Comparison of ENCODE assay signal across 15 mouse cellular contexts in genomic region chr2:32415801-32416200, GRCm38 (mm10). TPM values are rescaled to one million over a fixed set of nuclear protein-coding genes. Genes with fewer than 3 reads are reported as not detected.
DNase-seq lines count a peak whose midpoint lies in the region.
"Had no signal": no experiment of that assay in that cellular context is flagged by ENCODE, and none has a peak within 500 bp of the region (broad histone marks: within the 10 kb centered on the region; RNA-seq: fewer than 3 reads in every experiment).

No protein-coding gene starts in this region.

- peak; percentile 73 for DNase-seq in gastrocnemius, postnatal 25 days
- no peak for DNase-seq in gastrocnemius, postnatal 14 days
- DNase-seq in kidney, adult 9 months = peak; percentile 56
- DNase-seq in kidney, postnatal 10 days = no peak
- DNase-seq in skeletal muscle tissue, adult 2 months (ENCODE audit: low read depth, low spot score) = peak; percentile 90
- no peak for DNase-seq in heart, postnatal 14 days
- DNase-seq: adrenal gland, adult 2 months; adrenal gland, postnatal 14 days; cerebellum, adult 11 months; cerebellum, adult 2 months; cerebellum, adult 9-11 months; cerebellum, postnatal 25 days; forebrain, postnatal 0 days; heart, postnatal 36 days had no signal

- intact Hi-C loops in gastrocnemius, postnatal 14 days (cut with DNase I; ENCODE audit: low total_unique reads) = no loop called here
- intact Hi-C loops in heart, postnatal 14 days (cut with DNase I) = no loop called here

RNA-seq across cellular contexts. Expression of gene Ptges2, which starts 20.1 kb away (rescaled TPM):
- total RNA-seq in gastrocnemius, postnatal 25 days (2021) = 10 to 100 TPM; 42.2 to 49.3 TPM
- total RNA-seq in gastrocnemius, postnatal 14 days (2021) = 10 to 100 TPM; 41.3 to 43.2 TPM
- total RNA-seq in heart, postnatal 14 days (2021) = 10 to 100 TPM; 65.0 to 75.7 TPM

RNA-seq across cellular contexts. Expression of gene Lcn2, which starts 27.7 kb away (rescaled TPM):
- 1 to 10 TPM; 1.4 to 2.1 TPM for total RNA-seq in gastrocnemius, postnatal 25 days (2021)
- 1 to 10 TPM; 2.6 to 4.7 TPM for total RNA-seq in gastrocnemius, postnatal 14 days (2021)
- 1 to 10 TPM; 3.8 to 6.5 TPM for total RNA-seq in heart, postnatal 14 days (2021)
- total RNA-seq: MEL had no signal

RNA-seq across cellular contexts. Expression of gene 1110008P14Rik, which starts 34.1 kb away (rescaled TPM):
- total RNA-seq in gastrocnemius, postnatal 25 days (2021) = 10 to 100 TPM; 35.2 to 39.7 TPM
- total RNA-seq in gastrocnemius, postnatal 14 days (2021) = 10 to 100 TPM; 44.1 to 49.3 TPM
- 10 to 100 TPM; 45.3 to 48.2 TPM for total RNA-seq in heart, postnatal 14 days (2021)

RNA-seq across cellular contexts. Expression of gene Naif1, which starts 34.5 kb away (rescaled TPM):
- 1 to 10 TPM; 1.6 to 2.0 TPM for total RNA-seq in gastrocnemius, postnatal 25 days (2021)
- 1 to 10 TPM; 2.4 to 3.1 TPM for total RNA-seq in gastrocnemius, postnatal 14 days (2021)
- 1 to 10 TPM; 3.1 to 3.4 TPM for total RNA-seq in heart, postnatal 14 days (2021)

RNA-seq across cellular contexts. Expression of gene Slc25a25, which starts 35.4 kb away (rescaled TPM):
- 10 to 100 TPM; 19.2 to 68.3 TPM for total RNA-seq in gastrocnemius, postnatal 25 days (2021)
- total RNA-seq in gastrocnemius, postnatal 14 days (2021) = 10 to 100 TPM; 18.1 to 47.8 TPM
- 10 to 100 TPM in 1 of 2 experiments, 1 to 10 TPM in 1; 9.7 to 15.5 TPM for total RNA-seq in heart, postnatal 14 days (2021)

Comparison
In these comparisons a context has a peak if more than half of its experiments do, and no peak if none do; other contexts are left out.
1. DNase-seq: peak in gastrocnemius, postnatal 25 days (single experiment), kidney, adult 9 months (single experiment) and skeletal muscle tissue, adult 2 months (single experiment); none in gastrocnemius, postnatal 14 days (single experiment), kidney, postnatal 10 days (single experiment) and heart, postnatal 14 days (0 of 2).